Mouse (Mus musculus) limb, embryonic 14.5 days (tissue): ENCODE measurements at regions not wholly inside any gene's neighbourhood (a gene's known extent, or its start where the extent isn't known, plus 50 kb on each side); places are given as distances from the start of the nearest gene placed in this dataset.

Experiments
- ATAC-seq: fragments of 200-750 bp; cut with Nextera tagmentation; 2 replicates; pipeline ENCODE4 v1.8.0; 2017; ENCODE audit warnings: low read depth, moderate number of reproducible peaks, moderate TSS enrichment; ENCODE audit not compliant: low FRiP score
- DNase-seq: peaks from one replicate; pipeline ENCODE4 v3.0.0-alpha.2; 2015; ENCODE audit warnings: low spot score
- H3K27ac ChIP-seq: fragments of 300-500 bp; sonication (generic); replicated peaks from 2 replicates; pipeline ENCODE4 v1.5.1; 2014; ENCODE audit warnings: low read depth, mild to moderate bottlenecking, low read length, moderate library complexity, mixed read lengths
- H3K27me3 ChIP-seq: fragments of 300-500 bp; sonication (generic); 2 replicates; pipeline ENCODE4 v1.6.1; 2014; ENCODE audit warnings: low read length, mixed read lengths; ENCODE audit not compliant: control insufficient read depth, insufficient read depth
- H3K36me3 ChIP-seq: fragments of 300-500 bp; sonication (generic); 2 replicates; pipeline ENCODE4 v1.6.1; 2014; ENCODE audit warnings: mild to moderate bottlenecking, low read length, moderate library complexity, mixed read lengths; ENCODE audit not compliant: control insufficient read depth, insufficient read depth
- H3K4me1 ChIP-seq: fragments of 300-500 bp; sonication (generic); 2 replicates; pipeline ENCODE4 v1.6.1; 2014; ENCODE audit warnings: antibody characterized with exemption, low read length, mixed read lengths; ENCODE audit not compliant: control insufficient read depth, insufficient read depth
- H3K4me2 ChIP-seq: fragments of 300-500 bp; sonication (generic); replicated peaks from 2 replicates; pipeline ENCODE4 v1.6.1; 2014; ENCODE audit warnings: low read depth, mild to moderate bottlenecking, low read length, moderate library complexity; ENCODE audit not compliant: severe bottlenecking
- H3K4me3 ChIP-seq: fragments of 300-500 bp; sonication (generic); replicated peaks from 2 replicates; pipeline ENCODE4 v1.5.1; 2014; ENCODE audit warnings: low read length
- H3K9ac ChIP-seq: fragments of 300-500 bp; sonication (generic); 2 replicates; pipeline ENCODE4 v1.6.1; 2014; ENCODE audit warnings: mild to moderate bottlenecking, low read depth, low read length, moderate library complexity; ENCODE audit not compliant: severe bottlenecking
- H3K9me3 ChIP-seq: fragments of 300-500 bp; sonication (generic); 2 replicates; pipeline ENCODE4 v1.6.1; 2016; ENCODE audit warnings: low read length; ENCODE audit not compliant: control insufficient read depth
- POLR2A ChIP-seq: fragments of 200-500 bp; IDR thresholded peaks from 2 replicates; pipeline ENCODE4 v1.8.0; 2012; ENCODE audit warnings: inconsistent platforms, mild to moderate bottlenecking, moderate library complexity, borderline replicate concordance; ENCODE audit not compliant: insufficient read depth, insufficient read length; ENCODE audit errors: extremely low read depth
- WGBS: fragments of 180-500 bp; shearing (Covaris S2); extraction: QIAGEN DNeasy Blood & Tissue Kit; methylation state at CpG from one replicate; pipeline ENCODE4 v1.1.7; 2014; 5-methylcytosine and 5-hydroxymethylcytosine counted together

DNA sequence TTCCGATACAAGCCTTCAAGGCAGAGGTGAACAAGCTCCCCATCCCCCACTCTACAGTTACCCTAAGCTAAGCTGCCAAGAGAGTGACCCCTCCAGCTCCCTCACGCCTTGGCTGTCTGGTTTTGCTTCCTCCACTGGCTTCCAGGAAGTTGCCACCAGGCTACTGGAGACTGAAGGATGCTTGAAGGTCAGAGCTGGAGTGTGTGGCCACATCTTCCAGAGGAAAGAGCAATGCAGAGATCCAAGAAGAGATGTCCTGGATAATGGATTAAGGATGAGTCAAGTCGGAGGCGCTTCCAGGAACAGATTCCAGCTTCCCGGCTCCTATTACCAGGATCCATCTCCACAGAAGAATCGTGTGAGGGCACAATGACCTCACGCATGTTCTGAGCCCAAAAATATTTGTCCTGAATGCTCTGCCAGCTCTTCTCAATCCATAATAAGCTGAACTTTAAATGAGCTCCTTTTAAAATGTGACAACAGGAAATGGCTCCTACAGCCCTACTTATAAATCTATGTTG lies 318.5 kb downstream of the Qk start:
- ATAC-seq (no peak), DNase-seq (no peak)
- 70% methylated on average over 7 of the region's 7 CpGs for WGBS
- Histone ChIP-seq H3K4me3 (no peak overlapping the region), H3K27me3 (no peaks in the 10 kb centered on the region), H3K27ac (no peak overlapping the region), H3K36me3 (no peaks in the 10 kb centered on the region), H3K4me2 (no peak overlapping the region), H3K9me3 (no peaks in the 10 kb centered on the region), H3K9ac (no peak overlapping the region), H3K4me1 (0 out of 2 replicates have a peak, but pooled peaks cover 6% of the 10 kb centered on the region)
- no peak for TF ChIP-seq POLR2A

- Histone ChIP-seq H3K9ac (no peak overlapping the region), H3K9me3 (no peaks in the 10 kb centered on the region), H3K4me2 (no peak overlapping the region), H3K27me3 (no peaks in the 10 kb centered on the region), H3K4me3 (no peak overlapping the region), H3K27ac (no peak overlapping the region), H3K36me3 (no peaks in the 10 kb centered on the region), H3K4me1 (no peaks in the 10 kb centered on the region)
- TF ChIP-seq POLR2A = no peak
- DNase-seq = no peak
- WGBS = 54% methylated on average over 5 of the region's 5 CpGs
- no peak for ATAC-seq
Measured at GRCm38 (mm10) chr17:9995321-9995720, 324.3 kb downstream of the Qk start.

DNA sequence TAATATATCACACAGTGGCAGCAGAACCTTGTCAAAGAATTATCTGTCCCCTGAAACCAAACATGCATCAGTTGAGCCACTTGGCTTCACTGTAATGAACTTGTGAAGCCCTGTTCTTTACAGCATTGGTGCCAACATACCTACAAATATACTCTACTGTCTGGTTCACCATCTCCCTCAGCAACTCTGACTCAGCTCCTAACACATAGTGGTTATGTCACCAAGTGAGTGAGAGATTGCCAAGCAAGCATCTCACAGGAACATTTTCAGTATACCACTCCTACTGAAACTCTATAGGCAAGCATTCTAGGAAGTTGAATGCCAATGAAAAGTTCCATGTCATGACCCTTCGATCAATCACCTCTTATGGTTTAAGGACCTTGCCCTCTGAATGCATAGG lies 321.2 kb upstream of the Pabpc6 start:
- no peak overlapping the region for H3K4me3 ChIP-seq
- no peak overlapping the region for H3K27ac ChIP-seq
- no peak for DNase-seq
- no peaks in the 10 kb centered on the region for H3K9me3 ChIP-seq
- no peak for ATAC-seq
- no peaks in the 10 kb centered on the region for H3K4me1 ChIP-seq
- 84% methylated on average over 1 of the region's 1 CpGs for WGBS
- H3K36me3 ChIP-seq = no peaks in the 10 kb centered on the region
- no peak overlapping the region for H3K4me2 ChIP-seq
- TF ChIP-seq POLR2A = no peak
- no peak overlapping the region for H3K9ac ChIP-seq
- H3K27me3 ChIP-seq = no peaks in the 10 kb centered on the region

DNA sequence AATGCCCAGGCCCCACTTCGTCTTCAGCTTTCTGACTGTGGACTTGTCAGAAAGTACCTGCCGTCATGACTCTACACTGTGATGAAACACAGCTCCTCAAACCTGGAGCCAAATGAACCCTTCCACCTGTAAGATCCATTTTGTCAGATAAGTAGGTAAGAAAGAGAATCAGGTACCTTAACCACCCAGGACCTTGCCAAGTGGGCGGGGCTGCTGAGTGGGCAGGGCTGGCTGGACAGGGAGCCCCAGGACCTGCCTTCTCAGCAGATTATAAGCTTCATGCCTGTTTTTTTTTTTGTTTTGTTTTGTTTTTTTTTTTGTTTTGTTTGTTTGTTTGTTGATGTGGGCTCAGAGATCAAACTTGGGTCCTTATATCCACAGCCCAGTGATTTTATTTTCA lies 311.8 kb upstream of the Pabpc6 start:
- Histone ChIP-seq H3K36me3 (no peaks in the 10 kb centered on the region), H3K27me3 (no peaks in the 10 kb centered on the region), H3K4me2 (no peak overlapping the region), H3K4me1 (no peaks in the 10 kb centered on the region), H3K4me3 (no peak overlapping the region), H3K27ac (no peak overlapping the region), H3K9me3 (no peaks in the 10 kb centered on the region), H3K9ac (no peak overlapping the region)
- no peak for DNase-seq
- TF ChIP-seq POLR2A = no peak
- ATAC-seq = no peak
- WGBS = 92% methylated on average over 3 of the region's 3 CpGs

- H3K36me3 ChIP-seq = no peaks in the 10 kb centered on the region
- ATAC-seq = no peak
- H3K27me3 ChIP-seq = no peaks in the 10 kb centered on the region
- no peak overlapping the region for H3K9ac ChIP-seq
- no peak overlapping the region for H3K27ac ChIP-seq
- no peaks in the 10 kb centered on the region for H3K9me3 ChIP-seq
- H3K4me2 ChIP-seq = no peak overlapping the region
- no peak for TF ChIP-seq POLR2A
- 93% methylated on average over 4 of the region's 4 CpGs for WGBS
- no peak overlapping the region for H3K4me3 ChIP-seq
- no peaks in the 10 kb centered on the region for H3K4me1 ChIP-seq
- DNase-seq = no peak
Measured at GRCm38 (mm10) chr17:9976866-9977421, 307.4 kb upstream of the Pabpc6 start.
